Mouse (Mus musculus) neural tube, postnatal 0 days (tissue): ENCODE results near the gene Anapc4. TPM values are rescaled to one million over a fixed set of nuclear protein-coding genes. Genes with fewer than 3 reads are reported as not detected.

ENCODE experiments used
- polyA plus RNA-seq: library from polyadenylated mRNA; unstranded; fragments of >200 nt; fragmentation: Nextera tagmentation; extraction: Ambion mirVana; gene quantifications from 2 replicates; pipeline ENCODE4 v1.2.1, GENCODE M21; 2015

Anapc4 gene
- polyA plus RNA-seq, result 69.3 and 74.3 TPM in 2 replicates

DNA sequence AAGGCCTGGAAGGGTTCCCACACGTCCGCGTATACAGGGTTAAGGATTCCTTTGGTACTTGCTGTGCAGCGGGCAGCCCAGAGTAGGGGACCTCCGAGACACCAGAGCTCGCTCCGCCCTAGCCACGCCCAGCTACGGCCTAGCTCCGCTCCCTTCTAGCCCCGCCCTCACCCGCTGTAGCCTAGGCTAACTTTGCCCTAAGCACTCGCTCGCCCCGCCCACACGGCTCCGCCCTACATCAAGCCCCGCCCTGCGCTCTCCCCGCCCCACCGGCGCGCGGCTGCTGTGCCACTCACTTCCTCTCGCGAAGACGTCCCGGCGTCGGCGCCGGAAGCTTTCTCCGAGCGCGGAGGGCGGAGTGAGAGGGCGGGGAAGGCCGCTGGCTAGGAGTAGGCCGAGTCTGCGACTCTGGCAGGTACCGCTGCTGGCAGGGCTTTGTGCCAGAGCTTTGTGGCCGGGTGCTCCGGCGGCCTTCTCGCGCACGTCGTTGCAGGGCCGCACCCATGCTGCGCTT lies at the start of gene Anapc4:
Anapc4 (plus strand) TSS at position 252 of the 514 bp plus-strand sequence.

Other genes starting within 250 kb of the Anapc4 start
- gene Sepsecs, start 164.3 kb upstream of the Anapc4 start, polyA plus RNA-seq, result 4.5 and 5.1 TPM in 2 replicates
- 3.2 and 4.2 TPM in 2 replicates for gene Pi4k2b, start 92.4 kb upstream of the Anapc4 start, polyA plus RNA-seq
- 5.7 and 7.1 TPM in 2 replicates for gene Zcchc4, start 58.6 kb upstream of the Anapc4 start, polyA plus RNA-seq
- gene Slc34a2, start 204.1 kb downstream of the Anapc4 start, polyA plus RNA-seq, result 0.05 and 0.13 TPM in 2 replicates